Mouse (Mus musculus) bone marrow macrophage, adult 2 months (primary cell): Measurements from ENCODE around the gene Pold1. TPM values are rescaled to one million over a fixed set of nuclear protein-coding genes. Genes with fewer than 3 reads are reported as not detected.

Experiments used
- H3K27ac ChIP-seq: 2 replicates; pipeline ENCODE4 v1.5.1; 2012; ENCODE audit warnings: low read depth, low read length; ENCODE audit not compliant: insufficient read depth
- H3K4me1 ChIP-seq: 2 replicates; pipeline ENCODE4 v1.6.1; 2012; ENCODE audit warnings: low read length; ENCODE audit not compliant: control insufficient read depth, insufficient read depth
- H3K4me3 ChIP-seq: 2 replicates; pipeline ENCODE4 v1.5.1; 2012; ENCODE audit warnings: mild to moderate bottlenecking, low read length, moderate library complexity; ENCODE audit not compliant: insufficient read depth
- CTCF ChIP-seq: IDR thresholded peaks from 2 replicates; pipeline ENCODE4 v1.5.1; 2012; ENCODE audit warnings: low read depth, mild to moderate bottlenecking, low read length, moderate library complexity
- POLR2A ChIP-seq: IDR thresholded peaks from 2 replicates; pipeline ENCODE4 v1.6.1; 2012; ENCODE audit warnings: mild to moderate bottlenecking, low read depth, low read length, borderline replicate concordance
- polyA plus RNA-seq: library from polyadenylated mRNA; stranded (reverse); fragments of >200 nt; gene quantifications from 2 replicates; pipeline ENCODE4 v1.2.4, GENCODE M21; 2012; ENCODE audit not compliant: missing spikeins, insufficient read depth, insufficient read length

The Pold1 gene
- polyA plus RNA-seq, 1 experiment, result 25.8 TPM

- 0 out of 2 replicates have a peak, but pooled peaks cover 2% of the 10 kb centered on the region for H3K4me1 ChIP-seq
- no peak overlapping the region for H3K4me3 ChIP-seq
- TF ChIP-seq POLR2A (no peak), CTCF (no peak)
- H3K27ac ChIP-seq, result no peak overlapping the region
Observed at GRCm38 (mm10) chr7:44550409-44550678, 1.7 kb upstream of the Pold1 start.

- TF ChIP-seq POLR2A, result no peak
- no peak for TF ChIP-seq CTCF
- Histone ChIP-seq H3K4me3 (no peak overlapping the region), H3K27ac (no peak overlapping the region), H3K4me1 (0 out of 2 replicates have a peak, but pooled peaks cover 2% of the 10 kb centered on the region)
Observed at GRCm38 (mm10) chr7:44549621-44550408, 1.2 kb upstream of the Pold1 start.

GRCm38 (mm10) chr7:44547725-44548124 is 924 bp downstream of the Pold1 start:
- Histone ChIP-seq H3K4me1 (0 out of 2 replicates have a peak, but pooled peaks cover 2% of the 10 kb centered on the region), H3K4me3 (peak overlapping the region; percentile 68), H3K27ac (no peak overlapping the region)
- TF ChIP-seq CTCF (no peak), POLR2A (no peak)

- Histone ChIP-seq H3K27ac (no peak overlapping the region), H3K4me1 (0 out of 2 replicates have a peak, but pooled peaks cover 2% of the 10 kb centered on the region), H3K4me3 (peak overlapping the region; percentile 68; the same call in 1 of the 2 replicates)
- TF ChIP-seq CTCF, result no peak
- TF ChIP-seq POLR2A, result no peak
Observed at GRCm38 (mm10) chr7:44547041-44547440, 1.6 kb downstream of the Pold1 start.

GRCm38 (mm10) chr7:44546274-44546673 is 2.4 kb downstream of the Pold1 start:
- Histone ChIP-seq H3K4me3 (no peak overlapping the region), H3K27ac (no peak overlapping the region), H3K4me1 (0 out of 2 replicates have a peak, but pooled peaks cover 2% of the 10 kb centered on the region)
- TF ChIP-seq POLR2A (no peak), CTCF (no peak)

- Histone ChIP-seq H3K4me1 (0 out of 2 replicates have a peak, but pooled peaks cover 2% of the 10 kb centered on the region), H3K27ac (no peak overlapping the region), H3K4me3 (no peak overlapping the region)
- TF ChIP-seq CTCF (no peak), POLR2A (no peak)
Observed at GRCm38 (mm10) chr7:44543071-44543470, 5.6 kb downstream of the Pold1 start.

GRCm38 (mm10) chr7:44542555-44542954 is 6.1 kb downstream of the Pold1 start:
- Histone ChIP-seq H3K27ac (no peak overlapping the region), H3K4me1 (0 out of 2 replicates have a peak, but pooled peaks cover 2% of the 10 kb centered on the region), H3K4me3 (no peak overlapping the region)
- TF ChIP-seq POLR2A, result no peak
- no peak for TF ChIP-seq CTCF

- no peak overlapping the region for H3K4me3 ChIP-seq
Observed at GRCm38 (mm10) chr7:44538756-44539624, 9.7 kb downstream of the Pold1 start.

GRCm38 (mm10) chr7:44537496-44537895 is 11.2 kb downstream of the Pold1 start:
- Histone ChIP-seq H3K27ac (no peak overlapping the region), H3K4me3 (no peak overlapping the region), H3K4me1 (no peaks in the 10 kb centered on the region)
- TF ChIP-seq CTCF (no peak), POLR2A (no peak)

More at GRCm38 (mm10) chr7:44538756-44539624, 9.7 kb downstream of the Pold1 start:
- no peak overlapping the region for H3K27ac ChIP-seq
- H3K4me1 ChIP-seq, result no peaks in the 10 kb centered on the region
- no peak for TF ChIP-seq POLR2A
- no peak for TF ChIP-seq CTCF

GRCm38 (mm10) chr7:44537009-44537408 is 11.6 kb downstream of the Pold1 start:
- TF ChIP-seq CTCF (no peak), POLR2A (no peak)
- no peak overlapping the region for H3K4me3 ChIP-seq
- H3K27ac ChIP-seq, result no peak overlapping the region

GRCm38 (mm10) chr7:44536590-44536968 is 12.1 kb downstream of the Pold1 start:
- TF ChIP-seq CTCF, result no peak
- TF ChIP-seq POLR2A, result no peak
- Histone ChIP-seq H3K27ac (no peak overlapping the region), H3K4me1 (no peaks in the 10 kb centered on the region), H3K4me3 (no peak overlapping the region)

More at GRCm38 (mm10) chr7:44537009-44537408, 11.6 kb downstream of the Pold1 start:
- no peaks in the 10 kb centered on the region for H3K4me1 ChIP-seq
